Mouse (Mus musculus) thymus, postnatal 36 days (tissue): ENCODE data around the gene Ern1.
"Not testable (repeated sequence)": the region's sequence is repeated elsewhere in the genome, so short reads cannot be mapped to it uniquely, and the experiment has no call there.

ENCODE experiments used
- DNase-seq, 2 experiments: peaks; one replicate each; pipeline ENCODE4 v3.0.0; 2022; ENCODE audit warnings: mixed read lengths in 2 of 2

Gene Ern1

DNA sequence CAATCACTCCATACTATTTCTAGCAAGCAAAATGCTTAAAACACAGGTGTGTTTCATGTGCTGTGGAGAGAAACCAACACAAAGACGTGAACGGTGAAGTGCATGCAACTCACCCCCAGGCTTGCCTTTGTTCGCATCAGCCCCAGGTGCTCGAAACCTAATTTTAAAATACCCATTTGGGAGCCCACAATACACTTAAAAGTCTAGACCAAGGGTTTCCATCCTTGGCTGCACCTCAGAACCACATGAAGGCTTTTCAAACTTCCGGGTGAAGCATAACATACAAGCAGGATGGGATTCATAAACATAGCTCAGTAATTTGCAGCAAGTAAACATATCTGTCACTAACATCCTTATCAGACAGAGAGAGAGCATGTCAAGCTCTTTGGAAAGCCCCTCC, 57.3 kb downstream of the Ern1 start:
- peak; percentile 27 to 38 for DNase-seq

DNA sequence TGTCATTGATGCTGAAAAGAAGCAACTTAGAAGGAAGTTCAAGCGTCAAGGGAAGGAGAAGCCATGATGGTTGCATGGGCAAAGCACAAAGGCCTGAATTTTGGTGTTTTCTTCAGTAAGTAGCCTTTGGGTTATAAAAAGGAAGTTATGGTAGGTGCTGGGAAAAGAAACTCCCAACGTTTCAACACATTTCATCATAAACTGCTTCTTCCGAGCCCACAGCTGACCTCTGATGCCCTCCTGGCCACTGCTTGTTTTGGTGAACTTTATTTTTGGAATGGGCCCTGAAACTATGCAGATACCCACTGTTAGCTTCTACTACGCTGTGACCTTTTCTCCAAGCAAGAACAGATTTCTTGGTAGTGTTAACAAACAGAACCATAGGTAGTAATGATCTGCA, 58.0 kb downstream of the Ern1 start:
- DNase-seq, result no peak

DNA sequence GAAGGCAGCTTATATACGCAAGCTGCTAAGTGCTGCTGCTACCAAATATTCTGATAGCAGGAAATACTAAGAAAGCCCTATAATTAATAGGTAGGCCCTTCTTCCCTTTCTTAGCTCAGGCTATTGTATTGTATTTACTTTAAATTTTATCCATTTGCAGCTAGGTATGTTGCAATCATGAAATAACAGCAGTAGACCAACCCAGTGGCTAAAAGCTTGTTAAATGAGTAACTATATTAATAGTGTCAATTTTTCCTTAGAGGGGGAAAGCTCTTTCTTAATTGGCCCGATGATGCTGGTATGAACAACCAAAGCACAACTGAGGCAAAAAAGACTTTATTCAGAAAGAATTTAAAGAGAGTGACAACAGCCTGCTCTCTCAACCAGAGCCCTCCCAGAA, 59.1 kb downstream of the Ern1 start:
- DNase-seq, result no peak

DNA sequence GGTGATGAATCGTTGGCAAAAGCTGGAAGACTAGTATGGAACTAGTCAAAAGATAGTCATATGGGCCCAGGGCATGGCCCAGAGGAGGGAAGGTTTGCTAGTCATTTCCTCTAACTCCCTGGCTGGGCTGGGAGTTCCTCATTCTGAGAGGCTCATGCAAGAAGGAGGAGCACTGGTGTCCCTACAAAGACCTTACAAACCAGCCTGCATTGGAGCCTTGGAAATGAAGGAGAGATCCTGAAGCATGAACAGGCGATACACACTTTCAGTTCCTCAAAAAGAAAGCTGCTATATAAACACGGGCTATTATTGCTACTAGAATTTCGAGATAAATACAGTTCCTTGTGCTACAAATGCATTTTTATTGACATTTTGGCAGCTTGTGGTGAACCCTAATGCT, 59.5 kb downstream of the Ern1 start:
- DNase-seq, result no peak

DNA sequence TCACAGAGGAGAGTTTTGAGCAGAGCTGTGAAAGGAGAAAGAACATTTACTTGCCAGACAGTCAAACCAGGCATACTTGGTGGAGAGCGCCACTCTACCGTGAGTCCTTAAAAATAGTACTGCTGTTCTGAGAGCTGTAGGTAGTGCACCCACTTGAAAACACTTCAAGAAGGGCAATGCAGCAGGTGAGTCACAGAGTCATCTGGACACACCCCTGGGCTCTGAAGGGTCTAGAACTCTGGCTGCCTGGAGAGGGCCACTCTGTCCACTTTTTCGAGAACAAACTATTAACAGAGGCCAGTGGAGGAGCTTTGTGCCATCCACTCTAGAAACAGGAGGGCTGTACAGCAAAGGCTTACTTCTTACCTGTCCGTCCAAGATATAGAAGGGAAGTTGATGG, 61.2 kb downstream of the Ern1 start:
- DNase-seq, result no peak

DNA sequence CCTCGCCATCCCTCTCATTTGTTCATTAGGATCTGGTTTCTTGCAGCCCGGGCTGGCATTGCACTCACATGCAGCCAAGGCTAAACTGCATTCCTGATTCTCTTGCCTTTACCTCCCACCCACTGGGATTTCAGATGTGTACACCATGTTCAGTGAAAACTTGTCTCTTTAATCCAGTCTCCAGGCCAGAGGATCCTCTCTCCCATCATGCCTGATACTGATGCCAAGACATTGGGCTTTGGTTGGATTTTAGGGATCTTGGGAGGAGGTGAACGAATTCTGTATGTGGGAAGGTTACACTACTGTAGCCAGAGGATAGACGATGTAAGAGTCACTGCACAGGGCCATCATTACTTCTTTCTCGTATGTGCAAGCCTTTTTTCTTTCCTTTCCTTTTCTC, 62.5 kb downstream of the Ern1 start:
- DNase-seq, result no peak

DNA sequence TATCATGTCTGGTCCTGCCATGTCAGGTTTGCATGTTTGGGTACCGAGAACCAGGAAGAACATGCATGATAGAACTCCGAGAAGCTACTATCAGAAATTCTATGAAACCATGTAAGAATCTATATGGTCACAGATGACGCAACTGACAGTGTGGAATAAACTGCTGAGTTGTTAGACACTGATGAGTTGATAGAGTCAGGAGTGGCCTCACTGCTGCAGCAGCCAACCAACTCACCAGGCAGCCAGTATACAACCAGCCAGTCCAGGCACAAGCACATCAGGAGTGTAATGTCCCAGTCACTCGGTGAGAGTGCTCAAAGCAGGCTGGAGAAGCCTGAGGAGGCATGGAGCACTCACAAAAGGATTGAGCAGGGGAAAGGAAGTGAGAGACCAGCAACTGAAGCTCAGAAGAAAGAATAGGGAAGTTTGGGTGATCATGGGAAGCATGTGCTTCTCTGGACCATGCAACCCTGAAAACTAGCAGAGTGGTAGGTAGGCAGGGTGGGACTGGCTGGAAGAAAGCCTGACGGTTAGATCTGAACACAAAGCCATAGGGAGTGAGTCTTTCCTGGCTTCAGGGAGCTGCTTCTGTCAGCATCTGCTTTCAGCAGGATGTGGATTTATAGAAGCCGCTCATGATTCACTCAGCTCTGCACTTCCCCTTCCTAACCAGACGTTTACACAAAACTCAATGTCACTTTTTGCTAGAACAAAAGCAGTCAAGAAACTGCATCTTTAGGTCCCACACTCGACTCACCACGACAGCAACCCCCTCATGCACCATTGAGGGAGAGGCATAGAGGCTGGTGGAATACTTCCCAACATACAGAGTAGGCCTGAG, 68.2 kb downstream of the Ern1 start:
- no peak for DNase-seq

DNA sequence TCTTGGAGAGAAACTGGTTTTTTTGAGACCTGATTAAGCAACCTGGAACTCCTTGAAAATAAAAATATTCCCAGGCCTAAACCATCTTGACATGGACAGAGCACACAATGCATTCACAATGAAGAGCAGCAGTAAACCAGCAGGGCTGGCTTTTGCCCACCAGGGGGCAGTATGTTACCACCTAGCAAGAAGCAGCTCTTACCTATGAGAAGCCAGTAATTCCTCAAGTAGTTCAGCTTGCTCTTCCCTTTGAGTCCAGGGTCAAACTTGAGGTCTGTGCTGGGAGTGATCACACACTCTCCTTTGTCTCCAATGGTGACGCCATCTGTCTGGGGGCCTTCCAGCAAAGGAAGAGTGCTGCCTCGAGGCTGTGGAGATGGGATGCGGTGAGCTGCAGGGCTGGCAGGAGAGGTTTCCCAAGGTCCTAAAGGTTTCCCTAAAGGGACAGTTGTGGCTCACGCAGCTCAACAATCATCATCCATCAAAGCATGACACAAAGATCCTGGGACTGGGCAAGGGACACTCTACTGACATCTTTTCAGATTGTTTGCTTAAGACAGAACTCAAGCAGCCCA, 68.9 kb downstream of the Ern1 start:
- DNase-seq, result peak; percentile 78 to 79

DNA sequence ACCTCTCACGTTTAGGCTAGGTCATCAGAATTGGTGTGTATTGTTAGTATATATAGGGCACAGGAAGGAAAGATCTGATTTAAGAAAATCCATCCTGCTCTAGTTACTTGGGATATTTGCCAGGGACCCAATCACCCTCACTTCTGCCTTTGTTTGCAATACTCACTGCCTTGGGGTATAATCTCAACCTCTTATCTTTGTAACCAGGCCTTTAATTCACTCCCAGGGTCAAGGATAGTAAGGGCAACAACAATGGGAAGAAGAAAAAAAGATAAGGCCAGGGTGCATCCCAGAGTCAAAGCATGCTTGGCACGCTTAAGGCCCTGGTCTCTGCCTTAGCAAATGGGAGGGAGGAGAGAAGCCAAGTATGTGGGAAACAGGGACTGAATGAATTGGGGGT, 69.8 kb downstream of the Ern1 start:
- no peak for DNase-seq

DNA sequence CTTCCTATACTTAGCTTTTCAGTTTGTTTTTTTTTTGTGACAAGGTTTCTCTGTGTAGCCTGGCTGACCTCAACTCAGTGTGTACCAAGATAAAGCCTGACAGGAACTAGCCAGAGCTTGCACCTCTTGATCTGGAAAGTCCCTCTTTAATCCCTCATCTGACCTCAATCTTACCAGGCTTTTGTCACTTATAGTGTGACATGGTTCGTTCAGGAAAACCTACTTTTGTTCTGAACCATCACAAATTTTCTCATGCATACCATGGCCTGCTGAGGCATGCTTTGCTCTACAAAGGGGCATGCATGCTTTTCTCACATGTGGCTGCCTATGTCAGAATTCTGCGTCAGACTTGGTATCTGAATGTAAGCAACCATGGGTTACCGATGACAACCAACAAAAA, 71.3 kb downstream of the Ern1 start:
- no peak for DNase-seq

DNA sequence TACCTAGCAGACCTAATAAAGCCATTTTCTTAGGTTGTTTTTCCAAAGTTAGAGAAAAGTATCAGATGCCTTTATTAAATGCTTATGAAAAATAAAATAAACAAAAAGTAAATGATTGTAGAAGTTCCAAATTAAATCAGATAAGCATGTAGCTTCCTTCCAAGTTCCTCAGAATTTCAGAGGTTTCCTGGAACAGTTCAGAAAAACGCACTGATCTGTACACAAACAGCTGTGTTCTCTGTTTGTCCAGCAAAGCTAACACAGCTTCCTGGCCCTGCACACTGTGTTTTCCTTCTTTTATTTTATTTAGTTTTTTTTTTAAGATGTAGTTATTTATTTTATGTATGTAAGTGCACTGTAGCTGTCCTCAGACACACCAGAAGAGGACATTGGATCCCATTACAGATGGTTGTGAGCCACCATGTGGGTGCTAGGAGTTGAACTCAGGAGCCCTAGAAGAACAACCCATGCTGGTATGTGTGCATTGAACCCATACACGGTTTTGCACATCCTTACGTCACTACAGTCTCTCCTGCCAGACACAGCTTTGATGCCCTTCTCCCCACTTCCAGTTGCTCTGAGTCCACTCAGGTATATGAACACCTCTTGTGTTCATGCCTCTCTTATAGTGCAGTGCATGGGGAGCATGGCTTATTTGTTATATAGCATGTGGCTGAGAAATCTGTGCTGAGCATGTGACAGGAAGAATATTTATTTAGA, 74.9 kb downstream of the Ern1 start:
- no peak for DNase-seq

DNA sequence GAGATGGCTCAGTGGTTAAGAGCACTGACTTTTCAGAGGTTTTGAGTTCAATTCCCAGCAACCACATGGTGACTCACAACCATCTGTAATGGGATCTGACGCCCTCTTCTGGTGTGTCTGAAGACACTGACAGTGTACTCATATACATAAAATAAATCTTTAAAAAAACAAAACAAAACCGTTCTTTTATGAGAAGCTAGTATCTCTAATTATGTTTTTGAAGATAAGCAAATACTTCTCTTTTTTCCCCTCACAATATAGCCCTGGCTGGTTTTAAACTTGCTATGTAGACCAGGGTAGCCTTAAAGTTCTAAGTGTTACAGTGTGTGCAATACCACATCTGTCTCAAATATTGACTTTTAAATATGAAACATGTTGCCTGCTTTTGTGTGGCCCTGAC, 76.5 kb downstream of the Ern1 start:
- no peak for DNase-seq

DNA sequence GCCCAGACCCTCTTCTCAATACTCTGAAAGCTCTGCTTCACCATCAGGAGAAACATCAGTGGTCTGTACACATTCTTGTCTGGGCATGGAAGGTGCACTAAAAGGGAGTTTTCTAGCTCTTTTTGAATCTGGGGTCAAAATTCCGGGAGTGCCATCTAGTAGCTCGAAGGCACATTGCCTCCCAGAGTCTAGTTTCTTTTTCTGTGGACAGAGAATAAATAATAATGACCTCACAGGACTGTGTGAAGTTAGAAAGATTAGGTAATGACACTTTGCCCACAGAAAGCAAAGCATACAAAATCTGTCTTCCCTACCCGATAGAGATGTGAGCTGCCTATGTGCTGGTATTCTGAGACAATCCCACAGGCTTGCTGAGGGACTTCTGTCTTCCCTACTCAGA, 77.1 kb downstream of the Ern1 start:
- DNase-seq, result no peak

DNA sequence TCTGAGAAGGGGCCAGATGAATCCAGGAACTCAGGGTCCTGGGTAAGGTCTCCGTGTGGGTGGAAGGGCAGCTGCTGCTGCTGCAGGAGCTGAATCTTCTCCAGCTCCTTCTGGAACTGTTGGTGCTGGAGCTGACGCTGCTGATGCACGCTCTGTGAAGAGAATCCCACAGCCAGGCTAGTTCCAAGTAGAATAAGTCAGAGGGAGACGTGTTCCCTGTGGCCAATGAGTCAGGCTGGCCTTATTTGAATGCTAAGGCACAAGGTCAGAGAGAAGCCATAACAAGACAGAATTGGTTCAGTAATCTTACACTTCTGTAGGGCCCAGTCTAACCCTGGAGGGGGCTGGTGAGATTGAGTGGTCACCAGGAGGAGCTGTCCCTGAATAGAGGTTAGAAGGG, 77.6 kb downstream of the Ern1 start:
- DNase-seq, result no peak

DNA sequence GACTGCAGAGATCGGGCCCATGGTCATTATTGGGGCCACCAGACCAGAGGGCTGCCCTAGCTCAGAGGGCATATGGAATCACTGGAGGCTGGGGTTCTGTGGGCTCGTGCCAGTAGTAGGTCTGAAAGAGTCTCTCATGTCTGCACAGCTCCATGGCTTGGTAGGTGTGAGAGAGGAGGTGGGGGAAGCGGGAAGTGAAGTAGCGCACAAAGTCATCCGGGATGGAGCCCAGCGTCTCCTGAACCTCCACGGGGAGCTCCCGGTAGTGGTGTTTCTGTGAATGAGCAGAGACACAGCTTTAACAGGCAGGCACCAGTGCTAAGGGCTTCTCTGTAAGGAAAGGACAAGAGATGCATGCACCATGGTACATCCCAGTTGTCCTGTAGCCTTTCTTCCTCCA, 89.2 kb downstream of the Ern1 start:
- DNase-seq, result no peak

DNA sequence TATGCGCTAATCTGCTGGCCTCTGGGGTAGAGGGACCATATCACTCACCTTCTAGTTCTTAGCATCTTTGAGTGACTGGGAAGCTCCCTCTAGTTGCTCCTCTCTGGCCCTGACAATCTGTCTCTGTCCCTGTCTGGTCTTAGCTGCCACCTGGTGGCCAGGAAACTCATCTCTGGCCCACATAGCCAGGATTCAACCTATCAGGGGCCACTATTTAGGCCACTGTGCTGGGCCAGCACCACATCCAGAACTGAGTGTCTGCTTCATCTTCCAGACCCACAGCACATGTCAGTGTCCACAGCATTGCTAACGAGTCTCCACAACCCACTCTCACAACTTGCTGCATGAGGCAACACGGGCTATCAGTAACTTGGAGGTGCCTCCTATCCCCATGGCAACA, 90.0 kb downstream of the Ern1 start:
- peak in 1 of 2 experiments; percentile 25 for DNase-seq

DNA sequence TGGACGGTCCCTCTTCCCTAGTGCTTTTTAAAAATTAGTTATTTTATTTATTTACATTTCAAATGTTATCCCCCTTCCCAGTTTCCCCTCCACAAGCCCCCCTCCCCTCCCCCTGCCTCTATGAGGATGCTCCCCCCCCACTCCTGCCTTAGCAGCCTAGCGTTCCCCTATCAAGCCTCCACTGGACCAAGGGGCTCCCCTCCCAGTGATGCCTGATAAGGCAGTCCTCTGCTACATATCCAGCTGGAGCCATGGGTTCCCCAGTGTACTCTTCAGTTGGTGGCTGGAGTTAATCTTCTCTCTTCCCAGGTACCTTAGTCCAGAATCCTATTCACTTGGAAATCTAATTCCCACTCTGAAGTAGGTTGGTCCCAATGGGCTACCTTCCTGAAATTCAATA, 93.6 kb downstream of the Ern1 start:
- DNase-seq, result not testable (repeated sequence)

DNA sequence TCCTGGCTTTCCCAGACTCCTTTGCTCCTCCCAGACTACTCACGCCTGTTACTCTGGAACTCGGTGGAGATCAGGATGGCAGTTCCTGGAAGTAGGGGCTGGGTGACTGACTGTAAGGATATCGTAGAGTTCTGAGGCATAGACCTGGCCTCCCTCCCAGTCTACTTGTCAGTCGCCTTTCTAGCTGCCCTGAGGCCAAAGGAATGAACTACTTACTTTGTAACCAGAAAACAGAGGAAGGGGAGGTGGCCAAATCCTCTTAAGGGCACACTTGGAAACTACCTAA, 94.4 kb downstream of the Ern1 start:
- no peak for DNase-seq

DNA sequence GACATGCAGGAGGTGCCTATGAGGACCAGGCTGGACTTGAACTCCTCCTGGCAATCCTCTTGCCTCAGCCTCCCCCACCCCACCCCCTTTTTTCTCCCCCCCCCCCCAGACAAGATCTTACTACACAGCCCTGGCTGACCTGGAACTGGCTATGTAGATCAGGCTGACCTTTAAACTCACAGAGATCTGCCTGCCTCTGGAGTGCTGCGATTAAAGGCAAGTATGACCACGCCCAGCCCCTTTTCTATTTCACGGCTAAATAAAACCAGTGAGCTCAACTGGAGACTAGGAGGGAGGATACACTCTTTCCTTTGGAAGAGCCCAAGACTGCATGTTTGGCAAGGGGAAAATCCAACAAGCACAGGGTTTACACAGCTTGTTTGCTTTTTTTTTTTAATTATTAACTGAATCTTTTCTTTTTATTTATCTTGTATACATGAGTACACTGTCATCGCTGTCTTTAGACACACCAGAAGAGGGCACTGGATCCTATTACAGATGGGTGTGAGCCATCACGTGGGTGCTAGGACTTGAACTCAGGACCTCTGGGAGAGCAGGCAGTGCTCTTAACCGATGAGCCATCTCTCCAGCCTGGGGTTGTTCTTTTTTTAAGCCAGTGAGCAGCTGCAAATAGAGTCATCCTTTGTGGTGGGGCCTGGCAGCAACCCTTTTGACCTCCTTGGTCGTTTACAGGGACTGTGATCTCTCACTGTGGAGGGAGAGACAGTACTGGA, 94.9 kb downstream of the Ern1 start:
- no peak for DNase-seq

DNA sequence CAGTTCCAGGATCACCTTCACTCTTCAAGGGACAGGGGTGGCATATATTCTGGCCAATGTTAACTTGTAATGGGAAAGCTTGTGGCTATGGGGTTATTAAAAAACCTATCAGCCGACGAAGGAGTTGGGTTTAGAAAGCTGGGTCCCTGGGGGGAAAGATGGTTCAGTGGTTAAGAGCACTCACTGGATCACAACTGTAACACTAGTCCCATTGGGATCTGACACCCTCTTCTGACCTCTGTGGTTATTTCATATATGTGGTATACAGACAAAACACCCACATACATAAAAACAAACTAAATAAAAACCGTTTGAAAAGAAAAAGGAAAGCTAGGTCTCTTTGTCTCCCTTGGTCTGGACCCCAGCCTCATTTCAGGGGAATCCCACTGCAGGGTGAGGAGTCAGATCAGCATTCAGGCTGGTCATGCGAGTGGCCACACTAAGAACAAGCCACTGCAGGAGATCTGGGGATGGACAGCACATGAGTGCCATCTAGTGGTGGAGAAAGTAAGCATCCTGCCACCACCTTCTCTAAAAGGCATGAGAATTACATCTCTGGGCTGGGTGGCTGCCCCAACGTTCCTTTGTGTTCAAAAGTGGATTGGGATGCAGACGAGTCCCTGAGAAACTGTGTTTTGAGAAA, 96.0 kb downstream of the Ern1 start:
- peak; percentile 62 to 64 for DNase-seq

DNA sequence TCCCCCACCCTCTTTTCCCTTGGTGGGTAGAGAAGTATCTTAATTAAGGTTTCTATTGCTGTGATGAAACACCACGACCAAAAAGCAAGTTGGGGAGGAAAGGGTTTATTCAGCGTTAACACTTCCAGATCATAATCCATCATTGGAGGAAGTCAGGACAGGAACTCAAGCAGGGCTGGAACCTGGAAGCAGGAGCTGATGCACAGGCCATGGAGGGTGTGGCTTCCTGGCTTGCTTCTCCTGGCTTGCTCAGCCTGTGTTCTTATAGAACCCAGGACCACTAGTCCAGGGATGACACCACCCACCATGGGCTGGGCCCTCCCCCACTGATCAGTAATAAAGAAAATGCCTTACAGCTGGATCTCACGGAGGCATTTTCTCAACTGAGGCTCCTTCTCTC, 96.9 kb downstream of the Ern1 start:
- no peak for DNase-seq

DNA sequence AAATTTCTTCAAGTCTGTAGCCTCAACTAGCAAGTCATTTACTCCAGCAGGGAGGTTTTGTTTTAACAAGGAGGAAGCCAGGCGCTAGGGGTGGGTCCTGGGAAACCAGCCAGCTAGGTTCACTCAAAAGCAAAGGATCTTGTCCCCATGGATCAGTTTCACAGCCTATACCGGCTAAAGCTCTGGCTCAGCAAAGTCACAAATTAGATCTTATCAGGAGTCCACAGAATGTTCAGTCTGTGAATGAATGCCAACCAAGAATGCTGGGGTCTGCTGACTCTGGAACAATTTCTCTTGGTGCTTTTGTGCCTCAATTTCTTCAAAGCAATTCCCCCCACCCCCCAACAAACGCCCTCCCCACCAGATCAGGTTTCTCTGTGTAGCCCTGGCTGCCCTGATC, 98.0 kb downstream of the Ern1 start:
- DNase-seq, result no peak

DNA sequence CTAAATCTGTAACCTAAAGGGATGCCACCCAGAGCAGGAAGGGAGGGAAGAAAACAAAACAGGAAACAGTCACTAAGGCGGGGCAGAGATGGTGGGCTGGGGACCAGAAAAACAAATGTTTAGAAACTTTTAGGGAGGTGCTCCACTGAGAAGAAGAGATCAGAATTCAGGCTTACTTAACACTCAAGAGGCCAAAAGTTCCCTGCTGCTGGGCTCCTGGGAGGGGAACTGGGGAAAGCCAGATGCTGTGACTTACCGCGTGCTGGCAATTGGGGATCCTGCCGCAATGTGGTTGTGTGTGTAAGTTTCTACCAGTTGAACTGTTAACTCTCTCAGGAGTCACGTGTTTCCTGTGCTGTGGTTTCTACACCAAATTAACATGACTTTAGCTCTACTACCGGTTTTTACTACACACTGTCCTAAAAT, 99.8 kb downstream of the Ern1 start, which contains the start of gene Icam2:
TSS of gene Icam2 (minus strand) at position 285 of the 426 bp plus-strand sequence.
- DNase-seq, result peak; percentile 74 to 75
